Mouse (Mus musculus) bone marrow macrophage, adult 2 months (primary cell): ENCODE measurements around the gene Cd27.

Source experiments
- CTCF ChIP-seq: IDR thresholded peaks from 2 replicates; pipeline ENCODE4 v1.5.1; 2012; ENCODE audit warnings: low read depth, mild to moderate bottlenecking, low read length, moderate library complexity
- POLR2A ChIP-seq: IDR thresholded peaks from 2 replicates; pipeline ENCODE4 v1.6.1; 2012; ENCODE audit warnings: mild to moderate bottlenecking, low read depth, low read length, borderline replicate concordance

- TF ChIP-seq CTCF (no peak), POLR2A (no peak)
Observed at GRCm38 (mm10) chr6:125241566-125241965, 4.8 kb upstream of the Cd27 start.
